Mouse (Mus musculus): ENCODE data around the gene Ssxa1.
"Not testable (repeated sequence)": the region's sequence is repeated elsewhere in the genome, so short reads cannot be mapped to it uniquely, and the experiment has no call there.

Ssxa1 gene

DNA sequence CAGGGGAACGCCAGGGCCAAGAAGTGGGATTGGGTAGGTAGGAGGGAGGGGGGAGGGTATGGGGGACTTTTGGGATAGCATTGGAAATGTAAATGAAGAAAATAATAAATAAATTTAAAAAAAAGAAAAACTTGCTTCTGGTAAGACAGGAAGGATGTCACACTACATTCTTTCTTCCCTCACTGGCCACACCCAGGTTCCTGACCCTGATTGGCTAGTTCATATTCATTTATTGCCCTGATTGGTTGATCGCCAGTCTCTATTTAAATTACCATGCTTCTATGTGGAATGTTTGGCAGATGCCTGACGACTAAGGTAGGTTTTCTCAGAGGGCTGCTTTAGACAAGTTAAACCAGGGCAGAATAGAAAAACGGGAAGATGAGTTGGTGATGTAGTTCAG lies at the start of gene Ssxa1:
TSS of gene Ssxa1 (plus strand) at position 301 of the 400 bp plus-strand sequence.
- DNase-seq, result no peak

DNA sequence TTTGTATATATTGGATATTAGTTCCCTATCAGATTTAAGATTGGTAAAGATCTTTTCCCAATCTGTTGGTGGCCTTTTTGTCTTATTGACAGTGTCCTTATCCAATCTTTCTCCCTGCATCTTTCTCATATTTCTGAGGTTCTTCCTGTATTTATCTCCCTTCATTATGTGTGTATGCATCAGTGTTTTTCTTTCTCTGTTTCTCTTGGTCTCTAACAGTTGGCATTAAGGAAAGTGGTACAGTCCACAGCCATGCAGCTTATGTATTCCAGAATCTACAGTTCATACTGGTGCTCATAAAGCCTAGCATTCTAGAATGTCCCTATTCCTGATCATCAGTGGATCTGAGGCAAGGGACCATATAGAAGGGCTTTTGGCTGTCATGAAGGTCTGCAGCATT lies 47.5 kb upstream of the Ssxa1 start, which contains the start of gene Spaca5:
TSS of gene Spaca5 (plus strand) at position 301 of the 400 bp plus-strand sequence.
- DNase-seq, result no peak

DNA sequence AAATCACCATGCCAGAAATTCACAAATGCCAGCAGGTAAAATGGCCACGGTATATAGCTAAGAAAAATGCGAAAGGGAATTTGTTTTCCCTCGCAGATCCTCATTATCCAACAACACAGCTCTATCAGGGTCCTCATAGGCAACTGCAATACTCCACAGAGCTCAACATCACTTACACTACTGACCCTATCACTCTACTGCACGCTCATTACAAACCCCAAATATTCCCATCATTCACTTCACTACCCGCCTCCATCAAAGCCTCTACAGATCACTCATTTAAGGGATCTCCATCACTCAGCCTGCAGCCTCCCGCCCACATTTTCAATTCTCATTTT lies 27.0 kb upstream of the Ssxa1 start:
- no peak for DNase-seq

DNA sequence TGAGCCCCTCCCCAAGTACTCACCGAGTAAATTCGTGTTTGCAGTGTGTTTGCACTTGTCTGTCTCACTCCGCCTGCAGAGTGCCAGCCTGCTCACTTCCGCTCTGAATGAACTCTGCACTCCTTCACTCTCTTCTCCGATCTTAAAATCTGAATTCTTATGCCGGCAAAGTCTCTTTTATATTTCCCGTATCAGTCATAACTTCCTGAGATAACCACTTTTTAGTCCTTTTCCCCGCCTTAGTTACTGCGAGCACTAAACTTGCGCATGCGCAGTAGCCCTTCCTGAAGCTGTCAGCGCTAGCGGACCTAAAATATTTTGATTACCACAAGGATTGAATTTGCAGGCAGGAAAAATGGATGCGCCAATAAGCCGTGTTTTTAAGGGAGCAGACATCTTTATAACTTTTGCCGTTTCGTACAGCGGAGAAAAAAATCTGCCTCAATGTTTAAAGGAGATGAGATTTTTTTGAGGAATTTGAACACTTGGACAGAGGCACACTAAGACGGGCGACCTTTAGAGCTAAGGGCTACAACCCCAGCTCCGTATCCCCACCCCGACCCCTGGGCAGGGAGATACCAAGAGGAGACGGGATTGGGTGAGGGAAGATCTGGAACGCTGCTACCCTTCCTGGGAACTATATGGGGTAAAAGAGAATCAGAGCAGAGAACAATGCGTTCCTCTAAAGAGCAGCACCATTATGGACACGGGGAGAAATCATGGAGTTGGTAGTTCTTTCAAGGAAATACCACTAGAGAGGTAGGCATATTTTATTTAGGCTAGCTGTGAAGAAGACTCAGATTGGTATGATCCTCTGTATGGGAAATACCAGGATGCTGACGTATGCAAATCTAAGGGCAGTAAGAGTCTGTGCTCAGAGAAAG lies 26.4 kb upstream of the Ssxa1 start, which contains the start of gene Zfp300:
TSS of gene Zfp300 (minus strand) at position 545 of the 884 bp plus-strand sequence.
- DNase-seq, result peak; percentile 53 to 58

GRCm38 (mm10) chrX:21089867-21090239 lies 25.8 kb upstream of the Ssxa1 start:
- no peak for DNase-seq

- not testable (repeated sequence) for DNase-seq
These were observed 31.1 kb downstream of the Ssxa1 start for GRCm38 (mm10) chrX:21146675-21147074.
